Mouse (Mus musculus) stomach, postnatal 0 days (tissue): ENCODE data around the gene Foxj1. TPM values are rescaled to one million over a fixed set of nuclear protein-coding genes. Genes with fewer than 3 reads are reported as not detected.
A peak's percentile ranks its signal among the peaks of the same experiment; 100 is the strongest.

Experiments
- ATAC-seq: fragments of 200-750 bp; cut with Nextera tagmentation; 2 replicates; pipeline ENCODE4 v1.8.0; 2017; ENCODE audit not compliant: low FRiP score, low TSS enrichment
- DNase-seq: peaks from one replicate; pipeline ENCODE4 v3.0.0-alpha.2; 2016; ENCODE audit warnings: low spot score
- H3K27ac ChIP-seq: fragments of 300-500 bp; sonication (generic); replicated peaks from 2 replicates; pipeline ENCODE4 v1.5.1; 2014; ENCODE audit warnings: mild to moderate bottlenecking, control low read depth
- H3K27me3 ChIP-seq: fragments of 300-500 bp; sonication (generic); 2 replicates; pipeline ENCODE4 v1.6.1; 2014; ENCODE audit warnings: low read length; ENCODE audit not compliant: control insufficient read depth, insufficient read depth
- H3K36me3 ChIP-seq: fragments of 300-500 bp; sonication (generic); 2 replicates; pipeline ENCODE4 v1.6.1; 2014; ENCODE audit warnings: low read length, mixed read lengths; ENCODE audit not compliant: control insufficient read depth, insufficient read depth
- H3K4me1 ChIP-seq: fragments of 300-500 bp; sonication (generic); replicated peaks from 2 replicates; pipeline ENCODE4 v1.6.1; 2014; ENCODE audit warnings: antibody characterized with exemption; ENCODE audit not compliant: control insufficient read depth, insufficient read depth
- H3K4me2 ChIP-seq: fragments of 300-500 bp; sonication (generic); replicated peaks from 2 replicates; pipeline ENCODE4 v1.6.1; 2014; ENCODE audit warnings: low read depth, mild to moderate bottlenecking, control low read depth, moderate library complexity
- H3K4me3 ChIP-seq: fragments of 300-500 bp; sonication (generic); 2 replicates; pipeline ENCODE4 v1.5.1; 2014; ENCODE audit warnings: low read depth, low read length, control low read depth
- H3K9ac ChIP-seq: fragments of 300-500 bp; sonication (generic); 2 replicates; pipeline ENCODE4 v1.6.1; 2014; ENCODE audit warnings: mild to moderate bottlenecking, low read length, control low read depth, mixed read lengths
- H3K9me3 ChIP-seq: fragments of 300-500 bp; sonication (generic); 2 replicates; pipeline ENCODE4 v1.6.1; 2016; ENCODE audit warnings: low read length; ENCODE audit not compliant: control insufficient read depth
- CTCF ChIP-seq: IDR thresholded peaks from 2 replicates; pipeline ENCODE4 v1.5.1; 2016; ENCODE audit warnings: antibody characterized with exemption, low read depth, mild to moderate bottlenecking, moderate library complexity
- EP300 ChIP-seq: optimal IDR thresholded peaks from 2 replicates; pipeline ENCODE3; 2016; ENCODE audit warnings: antibody characterized with exemption
- WGBS: fragments of 180-500 bp; shearing (Covaris S2); extraction: QIAGEN DNeasy Blood & Tissue Kit; methylation state at CpG from one replicate; pipeline ENCODE4 v1.1.7; 2014; 5-methylcytosine and 5-hydroxymethylcytosine counted together
- polyA plus RNA-seq: library from polyadenylated mRNA; unstranded; fragments of >200 nt; fragmentation: Nextera tagmentation; extraction: Ambion mirVana; gene quantifications from 2 replicates; pipeline ENCODE4 v1.2.1, GENCODE M21; 2015

The Foxj1 gene
- polyA plus RNA-seq, 1 experiment from 2014 or later, result 0.19 TPM

DNA sequence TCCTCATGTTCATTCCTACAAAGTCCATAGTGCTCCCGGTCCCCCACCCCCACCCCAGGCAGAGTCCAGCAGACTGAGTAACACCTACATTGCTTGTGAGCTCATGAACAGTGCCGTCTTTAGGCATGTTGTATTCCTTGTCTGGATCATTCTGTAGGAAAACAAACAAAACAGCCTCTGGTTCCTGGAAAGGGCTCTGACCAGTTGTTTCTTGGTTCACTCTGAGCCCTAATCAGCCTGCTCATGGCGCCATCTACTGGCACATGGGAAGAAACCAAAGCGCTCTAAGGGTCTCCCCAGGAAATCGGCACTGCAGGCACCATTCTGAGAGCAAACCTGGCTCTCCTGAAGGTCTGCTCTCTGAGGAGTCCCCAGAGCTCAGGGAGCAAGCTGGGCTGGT, 40.9 kb downstream of the Foxj1 start:
- Histone ChIP-seq H3K4me2 (no peak overlapping the region), H3K36me3 (peaks cover 9% of the 10 kb centered on the region), H3K4me3 (no peak overlapping the region), H3K27me3 (no peaks in the 10 kb centered on the region), H3K27ac (0 out of 2 replicates have a peak overlapping the region, but pooled peaks have one; percentile 18), H3K9ac (no peak overlapping the region), H3K9me3 (no peaks in the 10 kb centered on the region), H3K4me1 (no peaks in the 10 kb centered on the region)
- ATAC-seq (peak; percentile 81), DNase-seq (peak; percentile 76)
- 21% methylated on average over 5 of the region's 5 CpGs for WGBS
- TF ChIP-seq CTCF (peak; percentile 88), EP300 (no peak)

DNA sequence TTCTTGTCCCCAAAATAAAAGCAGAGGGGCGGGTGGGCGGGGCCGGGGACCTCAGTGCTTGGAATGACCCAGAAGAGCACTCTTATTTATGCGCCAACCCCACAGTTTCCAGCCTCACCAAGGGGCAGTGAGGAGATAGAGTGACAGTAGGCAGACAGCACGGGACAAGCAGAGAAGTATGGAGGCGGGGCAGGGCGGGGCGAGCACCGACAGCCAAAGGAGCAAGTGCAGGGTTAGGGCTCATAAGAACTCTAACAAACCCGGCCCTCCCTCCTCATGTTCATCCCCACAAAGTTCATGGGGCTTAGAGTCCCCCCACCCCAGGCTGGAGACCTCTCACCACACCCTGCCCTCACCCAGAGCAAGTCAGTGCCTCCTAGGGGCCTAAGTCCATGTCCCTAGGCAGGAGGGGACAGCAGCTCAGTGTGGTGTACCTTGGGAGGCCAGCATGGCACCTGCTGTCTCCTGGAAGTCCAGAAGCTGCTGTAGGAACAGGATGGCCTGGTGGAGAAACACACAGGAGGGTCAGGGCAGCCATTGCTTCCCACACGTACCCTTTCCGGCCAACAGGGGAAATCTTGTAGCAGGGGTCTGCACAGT, 41.6 kb downstream of the Foxj1 start:
- Histone ChIP-seq H3K4me2 (no peak overlapping the region), H3K9ac (peak overlapping the region; percentile 23; the same call in 1 of the 2 replicates), H3K4me1 (no peaks in the 10 kb centered on the region), H3K36me3 (peaks cover 14% of the 10 kb centered on the region), H3K4me3 (no peak overlapping the region), H3K27me3 (no peaks in the 10 kb centered on the region), H3K27ac (0 out of 2 replicates have a peak overlapping the region, but pooled peaks have one; percentile 18), H3K9me3 (no peaks in the 10 kb centered on the region)
- WGBS, result 79% methylated on average over 11 of the region's 12 CpGs
- no peak for DNase-seq
- TF ChIP-seq CTCF (no peak), EP300 (no peak)
- ATAC-seq, result 0 out of 2 replicates have a peak, but pooled peaks have one; percentile 11

DNA sequence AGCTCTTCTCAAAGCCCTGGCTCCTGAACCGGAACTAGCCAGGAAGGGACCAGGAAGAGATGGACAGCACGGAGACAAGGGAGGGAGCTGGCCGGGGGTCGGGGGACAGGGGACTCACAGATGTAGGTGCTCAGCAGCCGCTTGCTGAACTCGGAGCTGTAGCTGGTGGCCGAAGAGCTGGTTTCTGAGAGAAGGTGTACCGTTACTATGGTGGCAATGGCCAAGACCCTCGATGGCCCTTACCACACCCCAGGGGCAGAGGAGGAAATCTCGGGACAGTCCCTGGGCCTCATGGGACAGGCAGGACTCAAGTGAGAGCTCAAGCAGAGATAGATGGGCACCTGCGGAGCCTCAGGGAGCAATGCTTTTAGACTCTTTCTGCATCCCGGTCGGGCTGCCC, 42.8 kb downstream of the Foxj1 start:
- H3K27ac ChIP-seq, result no peak overlapping the region
- peaks cover 15% of the 10 kb centered on the region for H3K36me3 ChIP-seq
- TF ChIP-seq CTCF, result no peak
- no peak for TF ChIP-seq EP300
- no peak overlapping the region for H3K4me2 ChIP-seq
- ATAC-seq, result no peak
- H3K9me3 ChIP-seq, result no peaks in the 10 kb centered on the region
- DNase-seq, result no peak
- no peaks in the 10 kb centered on the region for H3K27me3 ChIP-seq
- WGBS, result 94% methylated on average over 13 of the region's 13 CpGs
- H3K4me3 ChIP-seq, result no peak overlapping the region
- H3K4me1 ChIP-seq, result no peaks in the 10 kb centered on the region
- H3K9ac ChIP-seq, result no peak overlapping the region

DNA sequence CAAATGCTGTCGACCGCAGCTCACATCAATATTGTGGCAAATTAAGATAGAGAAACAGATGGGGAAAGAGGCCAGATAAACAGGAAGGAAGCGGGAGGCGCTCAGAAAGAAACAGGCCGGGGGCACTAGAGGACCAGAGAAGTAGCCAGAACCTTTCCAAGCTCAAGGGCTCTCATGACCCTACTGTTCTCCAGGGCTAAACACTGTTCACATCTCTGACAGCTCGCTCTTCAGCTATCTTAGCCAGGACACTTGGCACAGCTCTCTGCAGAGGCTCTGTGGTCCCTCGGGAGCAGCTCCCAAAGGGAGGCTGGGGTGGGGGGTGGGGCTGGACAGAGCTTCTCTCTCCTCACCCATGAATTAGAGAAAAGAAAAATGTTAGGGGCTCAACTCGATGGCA, 44.6 kb downstream of the Foxj1 start:
- Histone ChIP-seq H3K9ac (no peak overlapping the region), H3K9me3 (no peaks in the 10 kb centered on the region), H3K36me3 (peaks cover 11% of the 10 kb centered on the region), H3K27ac (peak overlapping the region; percentile 69), H3K4me1 (no peaks in the 10 kb centered on the region), H3K27me3 (no peaks in the 10 kb centered on the region), H3K4me2 (no peak overlapping the region), H3K4me3 (no peak overlapping the region)
- no peak for DNase-seq
- no peak for TF ChIP-seq CTCF
- TF ChIP-seq EP300, result no peak
- 39% methylated on average over 8 of the region's 8 CpGs for WGBS
- ATAC-seq, result no peak

DNA sequence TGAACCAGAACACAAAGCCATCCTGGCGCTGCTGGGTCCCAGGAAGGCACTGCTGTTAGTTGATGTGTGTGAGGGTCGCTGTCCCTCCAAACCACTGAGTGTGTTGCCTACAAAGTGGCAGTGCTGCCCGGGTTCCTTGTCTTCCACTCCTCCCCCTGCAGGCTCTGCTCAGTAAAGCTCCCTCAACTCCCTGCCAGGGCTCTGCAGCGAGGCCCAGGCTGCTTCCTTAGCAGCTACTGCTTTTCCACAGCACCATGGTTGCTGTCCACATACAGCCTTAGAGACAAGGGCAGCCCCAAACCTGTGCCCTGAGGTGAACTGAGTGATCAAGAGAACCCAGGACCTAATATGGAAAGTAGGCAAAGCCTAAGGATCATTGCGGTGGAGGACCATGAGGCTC, 47.8 kb downstream of the Foxj1 start:
- H3K36me3 ChIP-seq, result peaks cover 11% of the 10 kb centered on the region
- no peak overlapping the region for H3K4me2 ChIP-seq
- 73% methylated on average over 5 of the region's 5 CpGs for WGBS
- ATAC-seq (no peak), DNase-seq (no peak)
- peaks cover 9% of the 10 kb centered on the region; the same call in 1 of the 2 replicates for H3K27me3 ChIP-seq
- no peak overlapping the region for H3K4me3 ChIP-seq
- no peaks in the 10 kb centered on the region for H3K9me3 ChIP-seq
- TF ChIP-seq EP300, result no peak
- TF ChIP-seq CTCF, result peak; percentile 30
- H3K4me1 ChIP-seq, result no peaks in the 10 kb centered on the region
- no peak overlapping the region for H3K9ac ChIP-seq
- H3K27ac ChIP-seq, result no peak overlapping the region

DNA sequence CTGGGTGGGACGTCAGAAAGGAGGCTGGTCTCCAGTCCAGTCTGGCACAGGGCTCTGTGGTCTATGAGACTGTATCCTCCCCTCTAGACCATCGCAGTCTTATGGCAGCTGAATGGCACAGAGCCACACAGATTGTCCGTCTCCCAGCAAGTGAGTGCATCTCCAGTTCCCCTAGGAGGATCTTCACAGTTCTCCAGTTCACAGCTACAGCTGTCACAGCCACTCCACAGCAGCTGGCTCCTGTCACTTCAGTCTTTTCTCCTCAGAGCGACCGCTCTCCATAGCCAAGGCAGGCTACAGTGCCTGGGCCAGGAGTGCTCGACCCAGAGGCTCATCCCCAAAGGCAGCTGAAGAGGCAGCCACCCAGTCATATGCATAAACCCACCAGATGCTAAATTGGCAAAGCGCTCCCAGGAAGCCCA, 49.4 kb downstream of the Foxj1 start:
- TF ChIP-seq EP300 (no peak), CTCF (no peak)
- Histone ChIP-seq H3K27me3 (peaks cover 13% of the 10 kb centered on the region; the same call in 1 of the 2 replicates), H3K9me3 (no peaks in the 10 kb centered on the region), H3K9ac (no peak overlapping the region), H3K4me3 (no peak overlapping the region), H3K27ac (no peak overlapping the region), H3K36me3 (peaks cover 11% of the 10 kb centered on the region), H3K4me2 (no peak overlapping the region), H3K4me1 (no peaks in the 10 kb centered on the region)
- WGBS, result 43% methylated on average over 7 of the region's 7 CpGs
- DNase-seq, result no peak
- ATAC-seq, result peak; percentile 24; the same call in 1 of the 2 replicates
